Mouse (Mus musculus): ENCODE data around the gene Gdap2. TPM values are rescaled to one million over a fixed set of nuclear protein-coding genes. Genes with fewer than 3 reads are reported as not detected.

Gene Gdap2
- polyA plus RNA-seq, 1 experiment, result 37.8 TPM

DNA sequence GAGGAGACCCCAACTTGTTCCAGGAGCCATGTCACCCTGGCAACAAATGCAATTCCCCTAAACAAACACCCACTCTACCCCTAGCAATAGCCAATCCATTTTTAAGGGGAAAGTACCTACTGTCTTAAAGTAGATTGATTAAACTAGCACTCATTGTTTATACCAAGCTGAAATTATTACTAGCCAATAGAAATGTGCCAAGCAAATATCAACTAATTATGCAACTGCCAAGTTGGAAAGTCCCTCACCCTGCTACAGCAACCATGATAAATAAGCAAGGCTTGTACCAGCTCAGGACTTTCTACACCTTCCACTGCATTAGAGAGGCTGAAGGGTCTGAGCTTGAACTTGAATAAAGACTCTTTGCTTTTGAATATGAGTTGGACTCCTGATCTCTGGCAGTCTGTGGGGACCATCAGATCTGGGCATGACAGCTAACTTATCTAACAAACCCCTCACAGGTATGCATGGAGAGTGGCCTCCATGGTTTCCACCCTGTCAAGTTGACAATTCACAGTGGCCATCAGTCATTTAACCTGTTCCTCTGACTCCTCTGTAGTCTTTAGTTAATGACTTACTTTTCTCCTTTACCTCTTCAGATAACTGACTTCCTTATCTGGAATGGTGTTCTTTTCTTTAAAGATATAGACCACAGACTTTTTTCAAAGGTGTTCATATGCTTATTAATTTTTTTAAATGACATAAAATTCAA, 74.7 kb downstream of the Gdap2 start:
- TF ChIP-seq POLR2A (IDR thresholded peaks at IDR 0.05; ENCODE audit: extremely low read depth, insufficient read depth, low read length), result no peak
- no peak for TF ChIP-seq CTCF (IDR thresholded peaks at IDR 0.05; ENCODE audit: extremely low read depth, insufficient read depth, low read length)
- Histone ChIP-seq H3K4me1 (ENCODE audit: control insufficient read depth, insufficient read depth, low read length) (no peaks in the 10 kb centered on the region), H3K27ac (ENCODE audit: insufficient read depth, low read length) (no peak overlapping the region), H3K4me3 (ENCODE audit: insufficient read depth, low read length) (no peak overlapping the region)

GRCm38 (mm10) chr3:100242230-100242629, 80.0 kb downstream of the Gdap2 start:
- Histone ChIP-seq H3K4me3 (ENCODE audit: insufficient read depth, low read length) (no peak overlapping the region), H3K27ac (ENCODE audit: insufficient read depth, low read length) (no peak overlapping the region), H3K4me1 (ENCODE audit: control insufficient read depth, insufficient read depth, low read length) (no peaks in the 10 kb centered on the region)
- TF ChIP-seq CTCF (IDR thresholded peaks at IDR 0.05; ENCODE audit: extremely low read depth, insufficient read depth, low read length), result no peak
- TF ChIP-seq POLR2A (IDR thresholded peaks at IDR 0.05; ENCODE audit: extremely low read depth, insufficient read depth, low read length), result no peak

DNA sequence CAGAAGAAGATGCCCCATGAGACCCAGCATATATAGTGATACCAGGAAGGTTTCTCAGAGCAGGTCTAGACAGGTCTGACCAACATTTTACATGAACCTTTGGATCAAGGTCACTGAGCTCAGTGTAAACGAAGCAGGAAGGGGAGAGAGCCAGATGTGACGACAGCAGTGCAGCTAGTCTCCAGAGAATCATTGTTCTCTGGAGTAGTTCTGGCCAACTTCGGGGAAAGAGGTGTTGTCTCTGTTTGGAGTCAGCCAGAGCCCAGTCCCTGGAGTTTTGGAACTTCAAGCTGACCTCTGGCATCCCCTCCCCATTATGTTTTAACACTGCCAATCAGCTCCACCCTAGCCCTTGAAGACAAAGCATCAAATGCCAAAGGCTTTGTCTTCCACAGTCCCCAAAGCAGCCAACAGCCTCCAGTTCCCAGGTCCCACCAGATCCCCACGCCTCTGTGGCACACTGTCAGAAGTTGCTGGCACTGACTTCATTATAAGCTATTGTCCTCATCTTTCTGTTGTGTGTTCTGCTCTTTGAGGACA, 84.2 kb downstream of the Gdap2 start:
- H3K4me1 ChIP-seq (ENCODE audit: control insufficient read depth, insufficient read depth, low read length), result no peaks in the 10 kb centered on the region
- no peak overlapping the region for H3K4me3 ChIP-seq (ENCODE audit: insufficient read depth, low read length)
- TF ChIP-seq POLR2A (IDR thresholded peaks at IDR 0.05; ENCODE audit: extremely low read depth, insufficient read depth, low read length) (no peak), CTCF (IDR thresholded peaks at IDR 0.05; ENCODE audit: extremely low read depth, insufficient read depth, low read length) (no peak)
- no peak overlapping the region for H3K27ac ChIP-seq (ENCODE audit: insufficient read depth, low read length)

Other genes with a start within 250 kb of the Gdap2 start
- 16.8 and 22.1 TPM in 2 replicates for gene Wdr3, start within 50 bp of the Gdap2 start, polyA plus RNA-seq (2012; rRNA removed)

Data from cortical plate, adult 2 months (tissue).